Mouse (Mus musculus): Measurements from ENCODE around the gene Olfr507. TPM values are rescaled to one million over a fixed set of nuclear protein-coding genes. Genes with fewer than 3 reads are reported as not detected.
"Not testable (repeated sequence)": the region's sequence is repeated elsewhere in the genome, so short reads cannot be mapped to it uniquely, and the experiment has no call there.

The Olfr507 gene
- total RNA-seq (2021), result not detected

GRCm38 (mm10) chr7:108621514-108621913 is at the start of gene Olfr507:
Olfr507 (plus strand) TSS chr7:108621814.
- no peak for DNase-seq

DNA sequence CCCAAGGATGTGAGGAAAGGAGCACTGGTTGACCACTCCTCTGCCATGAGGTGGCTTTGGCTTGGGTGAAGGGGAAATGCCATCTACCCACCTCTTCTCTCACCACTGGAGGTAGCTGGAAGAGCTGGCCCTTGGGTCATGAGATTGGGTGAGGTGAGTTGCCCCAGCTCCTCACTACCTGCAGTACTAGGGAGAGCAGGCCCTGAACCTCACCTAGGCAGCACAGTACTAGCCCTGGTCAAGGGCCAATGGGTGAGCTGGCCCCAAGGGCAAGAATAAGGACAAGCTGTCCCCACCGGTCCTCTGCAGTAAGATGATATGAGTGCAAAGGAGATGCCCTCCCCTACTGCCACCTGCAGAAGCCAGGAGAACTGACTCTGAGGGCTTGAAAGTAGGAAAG is 31.8 kb upstream of the Olfr507 start:
- DNase-seq, result no peak

- DNase-seq, result not testable (repeated sequence)
These were observed 19.7 kb upstream of the Olfr507 start for GRCm38 (mm10) chr7:108601916-108602315.

DNA sequence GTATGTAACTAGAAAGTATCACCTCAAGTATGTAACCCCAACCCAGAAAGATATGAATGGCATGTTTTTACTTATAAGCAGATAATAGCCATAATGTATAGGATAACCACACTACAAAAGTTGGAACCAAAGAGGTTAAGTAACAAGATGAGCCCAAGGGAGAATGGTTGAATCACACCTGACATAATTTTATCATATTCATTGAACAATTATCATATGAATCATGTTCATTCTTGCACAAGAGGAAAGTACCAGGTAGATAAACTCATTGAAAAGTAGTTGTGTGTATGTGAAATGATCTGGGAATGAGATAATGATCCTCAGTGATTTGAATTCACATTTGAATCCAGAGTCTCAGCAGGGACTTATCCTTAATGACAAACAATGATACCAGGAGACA is 11.1 kb upstream of the Olfr507 start, which contains the start of gene Olfr506:
Gene Olfr506 (plus strand): TSS at position 301 of the 400 bp plus-strand sequence.
- DNase-seq, result no peak

GRCm38 (mm10) chr7:108614110-108614509 is 7.5 kb upstream of the Olfr507 start:
- no peak for DNase-seq

GRCm38 (mm10) chr7:108616781-108617180 is 4.8 kb upstream of the Olfr507 start:
- not testable (repeated sequence) for DNase-seq

GRCm38 (mm10) chr7:108629694-108630093 is 8.1 kb downstream of the Olfr507 start, which contains the start of gene Olfr508:
Olfr508 (plus strand) TSS chr7:108629994.
- no peak for DNase-seq

DNA sequence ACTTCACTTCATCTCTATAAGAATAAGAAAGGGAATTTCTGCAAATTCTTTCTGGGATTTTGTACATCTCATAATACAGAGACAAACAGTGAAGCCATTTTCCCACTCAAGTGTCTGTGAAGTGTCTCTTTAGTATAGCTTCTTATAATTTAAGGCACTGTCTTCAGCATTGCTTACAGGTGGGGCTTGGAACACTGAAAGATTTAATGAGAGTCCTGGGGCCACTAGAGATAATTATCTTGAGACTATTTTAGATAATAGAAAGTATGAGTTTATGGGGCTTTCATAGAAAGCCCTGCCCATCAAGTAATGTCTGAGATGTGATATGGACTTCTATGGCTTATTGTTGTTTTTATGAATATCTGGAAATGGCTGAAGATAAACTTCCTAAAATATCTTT is 30.2 kb downstream of the Olfr507 start, which contains the start of gene Olfr509:
Gene Olfr509 (minus strand): TSS at position 101 of the 400 bp plus-strand sequence.
- DNase-seq, result no peak

DNA sequence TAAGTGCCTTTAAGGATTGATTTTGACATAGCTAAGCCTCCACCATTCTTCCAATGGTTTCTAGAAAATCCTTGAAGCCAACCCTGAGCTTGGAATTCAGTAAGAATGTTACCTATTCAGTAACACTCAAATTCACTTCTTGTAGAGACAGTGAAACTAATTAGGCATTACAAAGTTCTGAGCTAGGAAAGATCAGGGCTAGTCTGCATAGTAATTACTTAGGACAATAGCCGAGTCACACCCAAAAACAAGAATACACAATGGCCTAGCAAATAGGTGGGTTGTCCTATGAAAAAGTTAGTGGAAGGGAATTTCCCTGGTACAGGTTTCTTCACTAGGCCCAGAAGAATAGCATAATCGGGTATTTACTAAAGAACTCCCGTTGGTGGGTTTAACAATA is 40.8 kb downstream of the Olfr507 start:
- DNase-seq, result no peak

DNA sequence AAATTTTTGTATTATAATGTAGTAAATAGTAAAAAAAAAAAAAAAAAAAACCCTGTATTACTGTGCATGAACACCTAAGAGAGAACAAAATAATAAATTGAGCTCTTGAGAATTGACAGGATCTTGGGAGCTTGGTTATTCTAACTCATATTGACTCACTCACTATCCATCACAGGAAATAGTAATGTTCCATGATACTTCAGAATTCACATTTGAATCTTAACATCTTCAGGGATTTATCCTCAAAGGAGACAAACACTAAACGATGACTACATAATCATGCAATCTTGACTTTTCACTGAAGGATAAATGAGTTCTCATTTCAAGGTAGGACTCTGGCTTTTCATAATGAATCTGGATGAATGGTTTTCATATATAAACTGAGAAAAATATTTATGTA is 44.5 kb downstream of the Olfr507 start, which contains the start of gene Olfr510:
Gene Olfr510 (plus strand): TSS at position 301 of the 400 bp plus-strand sequence.
- DNase-seq, result no peak

DNA sequence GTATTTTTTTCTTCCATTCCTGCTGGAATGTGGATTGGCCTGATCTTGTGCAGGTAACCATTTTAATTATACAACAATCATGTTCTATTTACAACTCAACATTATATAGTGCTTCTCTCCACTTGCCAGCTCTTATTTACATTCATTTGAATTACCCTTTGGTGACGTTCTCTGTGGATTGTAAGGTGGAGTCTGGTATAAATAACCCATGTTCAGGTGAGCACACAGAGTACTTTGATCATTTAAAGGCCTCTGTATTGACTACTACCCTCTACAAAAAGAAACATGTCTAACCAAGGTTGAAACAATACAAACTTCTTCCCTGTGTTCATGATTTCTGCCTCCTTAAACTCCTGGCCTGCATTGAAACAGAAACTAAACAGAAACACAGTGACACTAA is 49.4 kb downstream of the Olfr507 start:
- no peak for DNase-seq

Other genes with a start within 250 kb of the Olfr507 start
- gene Olfr495, start 228.6 kb upstream of the Olfr507 start, total RNA-seq (2021), result not detected
- not detected for gene Olfr497, start 201.4 kb upstream of the Olfr507 start, total RNA-seq (2021)
- not detected for gene Olfr498, start 156.5 kb upstream of the Olfr507 start, total RNA-seq (2021)
- gene Olfr502, start 96.7 kb upstream of the Olfr507 start, total RNA-seq (2021), result not detected
- not detected for gene Olfr503, start 77.3 kb upstream of the Olfr507 start, total RNA-seq (2021)
- gene Olfr504, start 56.0 kb upstream of the Olfr507 start, total RNA-seq (2021), result not detected
- gene Olfr506, start 11.0 kb upstream of the Olfr507 start, total RNA-seq (2021), result not detected
- gene Olfr508, start 8.2 kb downstream of the Olfr507 start, total RNA-seq (2021), result not detected
- gene Olfr509, start 30.1 kb downstream of the Olfr507 start, total RNA-seq (2021), result under 1 TPM in 1 of 2 experiments, not detected in 1; 0.10 TPM
- not detected for gene Olfr510, start 44.6 kb downstream of the Olfr507 start, total RNA-seq (2021)
- not detected for gene Olfr512, start 91.5 kb downstream of the Olfr507 start, total RNA-seq (2021)
- not detected for gene Olfr513, start 129.2 kb downstream of the Olfr507 start, total RNA-seq (2021)
- not detected for gene Olfr514, start 204.2 kb downstream of the Olfr507 start, total RNA-seq (2021)
- not detected for gene Olfr516, start 228.7 kb downstream of the Olfr507 start, total RNA-seq (2021)